Mouse (Mus musculus): ENCODE data around the gene Ust. TPM values are rescaled to one million over a fixed set of nuclear protein-coding genes. Genes with fewer than 3 reads are reported as not detected.

The Ust gene
- polyA plus RNA-seq (2012; rRNA removed): 4.7 and 6.0 TPM in 2 replicates

GRCm38 (mm10) chr10:8518141-8519013 lies at the start of gene Ust:
Ust (minus strand) TSS chr10:8518825.

